Mouse (Mus musculus): ENCODE measurements at regions not wholly inside any gene's neighbourhood (a gene's known extent, or its start where the extent isn't known, plus 50 kb on each side); places are given as distances from the start of the nearest gene placed in this dataset.

GRCm38 (mm10) chr9:31609731-31610130 lies 145.5 kb upstream of the Tmem45b start:
- Histone ChIP-seq H3K36me3 (ENCODE audit: control insufficient read depth, insufficient read depth, low read length) (no peaks in the 10 kb centered on the region), H3K27me3 (ENCODE audit: control insufficient read depth, insufficient read depth, low read length) (no peaks in the 10 kb centered on the region), H3K27ac (ENCODE audit: low read depth, low read length) (no peak overlapping the region), H3K4me2 (no peak overlapping the region), H3K4me3 (ENCODE audit: low read depth, low read length) (no peak overlapping the region), H3K9ac (ENCODE audit: low read length) (no peak overlapping the region), H3K4me1 (ENCODE audit: control insufficient read depth, insufficient read depth, low read length) (no peaks in the 10 kb centered on the region), H3K9me3 (ENCODE audit: control insufficient read depth, low read length) (no peaks in the 10 kb centered on the region)
- no peak for DNase-seq (ENCODE audit: low spot score, missing footprints)
- ATAC-seq (ENCODE audit: low FRiP score), result no peak
- WGBS, result 79% methylated on average over 3 of the region's 3 CpGs

GRCm38 (mm10) chr9:31608084-31608870 lies 144.0 kb upstream of the Tmem45b start:
- Histone ChIP-seq H3K4me1 (ENCODE audit: control insufficient read depth, insufficient read depth, low read length) (no peaks in the 10 kb centered on the region), H3K27ac (ENCODE audit: low read depth, low read length) (no peak overlapping the region), H3K27me3 (ENCODE audit: control insufficient read depth, insufficient read depth, low read length) (no peaks in the 10 kb centered on the region), H3K4me2 (no peak overlapping the region), H3K4me3 (ENCODE audit: low read depth, low read length) (no peak overlapping the region), H3K9ac (ENCODE audit: low read length) (no peak overlapping the region), H3K9me3 (ENCODE audit: control insufficient read depth, low read length) (no peaks in the 10 kb centered on the region), H3K36me3 (ENCODE audit: control insufficient read depth, insufficient read depth, low read length) (no peaks in the 10 kb centered on the region)
- WGBS, result 80% methylated on average over 8 of the region's 8 CpGs
- no peak for DNase-seq (ENCODE audit: low spot score, missing footprints)
- no peak for ATAC-seq (ENCODE audit: low FRiP score)

- Histone ChIP-seq H3K36me3 (ENCODE audit: control insufficient read depth, insufficient read depth, low read length) (no peaks in the 10 kb centered on the region), H3K4me1 (ENCODE audit: control insufficient read depth, insufficient read depth, low read length) (no peaks in the 10 kb centered on the region), H3K4me3 (ENCODE audit: low read depth, low read length) (no peak overlapping the region), H3K4me2 (no peak overlapping the region), H3K9me3 (ENCODE audit: control insufficient read depth, low read length) (no peaks in the 10 kb centered on the region), H3K27ac (ENCODE audit: low read depth, low read length) (no peak overlapping the region), H3K9ac (ENCODE audit: low read length) (no peak overlapping the region), H3K27me3 (ENCODE audit: control insufficient read depth, insufficient read depth, low read length) (no peaks in the 10 kb centered on the region)
- ATAC-seq (ENCODE audit: low FRiP score), result no peak
- no peak for DNase-seq (ENCODE audit: low spot score, missing footprints)
- 82% methylated on average over 6 of the region's 6 CpGs for WGBS
Measured at GRCm38 (mm10) chr9:31606936-31607335, 142.7 kb upstream of the Tmem45b start.

- Histone ChIP-seq H3K4me2 (no peak overlapping the region), H3K27me3 (ENCODE audit: control insufficient read depth, insufficient read depth, low read length) (no peaks in the 10 kb centered on the region), H3K9ac (ENCODE audit: low read length) (no peak overlapping the region), H3K36me3 (ENCODE audit: control insufficient read depth, insufficient read depth, low read length) (no peaks in the 10 kb centered on the region), H3K27ac (ENCODE audit: low read depth, low read length) (no peak overlapping the region), H3K4me1 (ENCODE audit: control insufficient read depth, insufficient read depth, low read length) (no peaks in the 10 kb centered on the region), H3K4me3 (ENCODE audit: low read depth, low read length) (no peak overlapping the region), H3K9me3 (ENCODE audit: control insufficient read depth, low read length) (no peaks in the 10 kb centered on the region)
- 88% methylated on average over 6 of the region's 6 CpGs for WGBS
- DNase-seq (ENCODE audit: low spot score, missing footprints) (no peak), ATAC-seq (ENCODE audit: low FRiP score) (no peak)
Measured at GRCm38 (mm10) chr9:31604497-31605090, 140.3 kb upstream of the Tmem45b start.

- Histone ChIP-seq H3K9ac (ENCODE audit: low read length) (no peak overlapping the region), H3K27ac (ENCODE audit: low read depth, low read length) (no peak overlapping the region), H3K4me3 (ENCODE audit: low read depth, low read length) (no peak overlapping the region), H3K4me2 (no peak overlapping the region), H3K27me3 (ENCODE audit: control insufficient read depth, insufficient read depth, low read length) (no peaks in the 10 kb centered on the region), H3K4me1 (ENCODE audit: control insufficient read depth, insufficient read depth, low read length) (no peaks in the 10 kb centered on the region), H3K36me3 (ENCODE audit: control insufficient read depth, insufficient read depth, low read length) (no peaks in the 10 kb centered on the region), H3K9me3 (ENCODE audit: control insufficient read depth, low read length) (no peaks in the 10 kb centered on the region)
- ATAC-seq (ENCODE audit: low FRiP score) (no peak), DNase-seq (ENCODE audit: low spot score, missing footprints) (no peak)
- WGBS, result 88% methylated on average over 4 of the region's 4 CpGs
Measured at GRCm38 (mm10) chr9:31602707-31603106, 138.4 kb upstream of the Tmem45b start.

GRCm38 (mm10) chr9:31595096-31595495 lies 130.8 kb upstream of the Tmem45b start:
- Histone ChIP-seq H3K27me3 (ENCODE audit: control insufficient read depth, insufficient read depth, low read length) (no peaks in the 10 kb centered on the region), H3K4me2 (no peak overlapping the region), H3K9me3 (ENCODE audit: control insufficient read depth, low read length) (no peaks in the 10 kb centered on the region), H3K36me3 (ENCODE audit: control insufficient read depth, insufficient read depth, low read length) (no peaks in the 10 kb centered on the region), H3K27ac (ENCODE audit: low read depth, low read length) (no peak overlapping the region), H3K9ac (ENCODE audit: low read length) (no peak overlapping the region), H3K4me1 (ENCODE audit: control insufficient read depth, insufficient read depth, low read length) (no peaks in the 10 kb centered on the region), H3K4me3 (ENCODE audit: low read depth, low read length) (no peak overlapping the region)
- ATAC-seq (ENCODE audit: low FRiP score), result no peak
- no peak for DNase-seq (ENCODE audit: low spot score, missing footprints)
- WGBS, result 78% methylated on average over 7 of the region's 7 CpGs

- Histone ChIP-seq H3K4me2 (no peak overlapping the region), H3K4me3 (ENCODE audit: low read depth, low read length) (no peak overlapping the region), H3K4me1 (ENCODE audit: control insufficient read depth, insufficient read depth, low read length) (no peaks in the 10 kb centered on the region), H3K36me3 (ENCODE audit: control insufficient read depth, insufficient read depth, low read length) (no peaks in the 10 kb centered on the region), H3K9me3 (ENCODE audit: control insufficient read depth, low read length) (no peaks in the 10 kb centered on the region), H3K27me3 (ENCODE audit: control insufficient read depth, insufficient read depth, low read length) (no peaks in the 10 kb centered on the region), H3K9ac (ENCODE audit: low read length) (no peak overlapping the region), H3K27ac (ENCODE audit: low read depth, low read length) (no peak overlapping the region)
- ATAC-seq (ENCODE audit: low FRiP score), result no peak
- DNase-seq (ENCODE audit: low spot score, missing footprints), result no peak
Measured at GRCm38 (mm10) chr9:31587671-31588070, 123.4 kb upstream of the Tmem45b start.

- WGBS, result 82% methylated on average over 10 of the region's 10 CpGs
- H3K27ac ChIP-seq (ENCODE audit: low read depth, low read length), result no peak overlapping the region
- no peak overlapping the region for H3K4me2 ChIP-seq
- H3K4me1 ChIP-seq (ENCODE audit: control insufficient read depth, insufficient read depth, low read length), result no peaks in the 10 kb centered on the region
- H3K9me3 ChIP-seq (ENCODE audit: control insufficient read depth, low read length), result no peaks in the 10 kb centered on the region
- no peak overlapping the region for H3K4me3 ChIP-seq (ENCODE audit: low read depth, low read length)
- ATAC-seq (ENCODE audit: low FRiP score) (no peak), DNase-seq (ENCODE audit: low spot score, missing footprints) (no peak)
- no peaks in the 10 kb centered on the region for H3K27me3 ChIP-seq (ENCODE audit: control insufficient read depth, insufficient read depth, low read length)
- no peak overlapping the region for H3K9ac ChIP-seq (ENCODE audit: low read length)
- no peaks in the 10 kb centered on the region for H3K36me3 ChIP-seq (ENCODE audit: control insufficient read depth, insufficient read depth, low read length)
Measured at GRCm38 (mm10) chr9:31583983-31584382, 119.7 kb upstream of the Tmem45b start.

GRCm38 (mm10) chr9:31582947-31583346 lies 118.7 kb upstream of the Tmem45b start:
- H3K27me3 ChIP-seq (ENCODE audit: control insufficient read depth, insufficient read depth, low read length), result no peaks in the 10 kb centered on the region
- no peak overlapping the region for H3K27ac ChIP-seq (ENCODE audit: low read depth, low read length)
- ATAC-seq (ENCODE audit: low FRiP score), result no peak
- DNase-seq (ENCODE audit: low spot score, missing footprints), result no peak
- no peaks in the 10 kb centered on the region for H3K9me3 ChIP-seq (ENCODE audit: control insufficient read depth, low read length)
- H3K36me3 ChIP-seq (ENCODE audit: control insufficient read depth, insufficient read depth, low read length), result no peaks in the 10 kb centered on the region
- no peaks in the 10 kb centered on the region for H3K4me1 ChIP-seq (ENCODE audit: control insufficient read depth, insufficient read depth, low read length)
- H3K4me2 ChIP-seq, result no peak overlapping the region
- 78% methylated on average over 7 of the region's 7 CpGs for WGBS
- no peak overlapping the region for H3K9ac ChIP-seq (ENCODE audit: low read length)
- H3K4me3 ChIP-seq (ENCODE audit: low read depth, low read length), result no peak overlapping the region

All from midbrain, embryonic 11.5 days (tissue).